Mouse (Mus musculus) olfactory bulb, adult 2 months (tissue): Measurements from ENCODE around the gene Sass6.

Experiments used
- CTCF ChIP-seq: fragments of 200-500 bp; IDR thresholded peaks from 2 replicates; pipeline ENCODE4 v1.5.1; 2012; ENCODE audit warnings: low read depth, mild to moderate bottlenecking, low read length, moderate library complexity; ENCODE audit not compliant: insufficient read depth
- POLR2A ChIP-seq: fragments of 200-500 bp; IDR thresholded peaks from 2 replicates; pipeline ENCODE4 v1.6.1; 2012; ENCODE audit warnings: mild to moderate bottlenecking, low read depth, low read length, moderate library complexity; ENCODE audit not compliant: insufficient read depth

DNA sequence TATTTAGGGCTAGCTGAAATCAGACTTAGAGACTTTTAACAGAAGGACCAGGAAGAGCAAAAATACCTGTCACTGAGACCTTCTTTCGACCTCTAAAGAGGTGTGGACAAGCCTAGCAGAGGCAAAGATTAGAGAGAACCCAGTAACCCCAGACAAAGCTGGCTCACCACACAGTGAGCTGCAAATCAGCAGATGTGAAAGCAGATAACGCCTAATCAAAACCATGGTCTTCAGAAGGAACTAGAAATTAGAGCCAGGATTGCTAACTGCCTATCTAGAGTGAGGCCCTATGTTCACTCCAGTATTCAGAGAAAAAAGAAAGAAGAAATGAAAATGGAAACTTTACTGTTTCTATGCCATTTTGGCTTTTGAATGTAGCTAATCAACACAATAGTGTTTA, 47.6 kb downstream of the Sass6 start:
- TF ChIP-seq POLR2A (no peak), CTCF (no peak)
